Mouse (Mus musculus) natural killer cell, adult 2 months (primary cell): Measurements from ENCODE around the gene Armc2.
A peak's percentile ranks its signal among the peaks of the same experiment; 100 is the strongest.
"Not testable (repeated sequence)": the region's sequence is repeated elsewhere in the genome, so short reads cannot be mapped to it uniquely, and the experiment has no call there.

Experiments
- DNase-seq, 2 experiments: peaks; one replicate each; pipeline ENCODE4 v3.0.0; 2022; ENCODE audit warnings: low spot score in 2 of 2

The Armc2 gene

DNA sequence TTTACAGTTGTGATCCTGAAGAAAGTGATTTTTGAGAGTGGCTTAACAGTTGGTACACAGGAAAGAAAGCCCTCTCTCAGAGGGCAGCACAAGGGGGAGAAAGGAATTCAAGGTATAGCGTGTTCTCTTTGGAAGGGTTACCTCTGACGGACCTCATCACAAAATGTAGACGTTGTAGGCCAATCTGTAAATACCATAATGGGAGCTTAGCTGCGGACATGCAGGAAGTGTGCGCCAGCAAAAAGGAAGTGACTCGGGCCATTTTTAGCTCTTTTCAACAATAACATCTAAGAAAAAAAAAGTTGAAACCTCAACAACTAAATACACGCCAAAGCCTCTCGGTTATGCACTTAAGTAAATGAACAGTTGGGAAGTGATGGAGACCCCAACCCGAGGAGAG lies 45.6 kb downstream of the Armc2 start:
- DNase-seq, result peak in 1 of 2 experiments; percentile 19

DNA sequence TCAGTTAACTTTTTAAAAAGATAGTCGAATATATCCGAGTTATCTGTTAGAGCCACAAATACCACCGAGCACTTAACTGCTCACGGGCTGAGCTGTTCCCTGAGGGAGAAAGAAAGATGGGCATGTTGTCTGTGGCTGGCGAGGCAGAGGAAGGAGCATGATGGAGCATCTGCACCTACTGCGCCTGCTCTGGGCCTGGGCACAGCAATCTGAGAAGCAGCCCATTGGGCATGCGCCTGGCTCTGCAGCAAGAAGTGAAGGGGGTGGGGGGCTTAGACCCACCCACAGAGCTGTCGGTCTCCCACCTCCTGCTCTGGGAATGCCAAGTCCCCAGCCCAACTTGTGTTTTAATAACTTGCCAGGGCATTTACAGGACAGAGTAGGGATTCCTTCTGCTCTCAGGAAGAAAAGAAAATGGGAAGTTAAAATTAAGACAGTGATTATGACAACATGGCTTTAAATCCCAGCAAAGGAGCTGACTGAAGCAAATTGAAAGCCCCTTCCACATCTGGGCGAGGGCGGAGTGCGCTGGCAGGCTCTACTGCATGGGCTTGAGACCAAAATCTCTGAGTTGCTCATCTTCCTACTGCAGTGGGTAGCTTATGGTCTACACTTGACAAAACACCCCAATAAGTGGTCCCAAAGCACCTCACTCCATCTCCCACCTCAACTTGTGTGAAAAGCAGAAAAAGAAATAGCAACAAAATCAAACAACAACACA lies 50.2 kb downstream of the Armc2 start:
- no peak for DNase-seq

GRCm38 (mm10) chr10:41962725-41963124 lies 55.5 kb downstream of the Armc2 start:
- DNase-seq, result peak in 1 of 2 experiments; percentile 69

- peak; percentile 34 to 38 for DNase-seq
Observed at GRCm38 (mm10) chr10:41959808-41960207, 58.4 kb downstream of the Armc2 start.

- no peak for DNase-seq
Observed at GRCm38 (mm10) chr10:41958677-41959274, 59.5 kb downstream of the Armc2 start.

GRCm38 (mm10) chr10:41957421-41958225 lies 60.6 kb downstream of the Armc2 start:
- DNase-seq, result peak; percentile 54 to 70

GRCm38 (mm10) chr10:41953528-41953864 lies 64.7 kb downstream of the Armc2 start:
- DNase-seq, result no peak

DNA sequence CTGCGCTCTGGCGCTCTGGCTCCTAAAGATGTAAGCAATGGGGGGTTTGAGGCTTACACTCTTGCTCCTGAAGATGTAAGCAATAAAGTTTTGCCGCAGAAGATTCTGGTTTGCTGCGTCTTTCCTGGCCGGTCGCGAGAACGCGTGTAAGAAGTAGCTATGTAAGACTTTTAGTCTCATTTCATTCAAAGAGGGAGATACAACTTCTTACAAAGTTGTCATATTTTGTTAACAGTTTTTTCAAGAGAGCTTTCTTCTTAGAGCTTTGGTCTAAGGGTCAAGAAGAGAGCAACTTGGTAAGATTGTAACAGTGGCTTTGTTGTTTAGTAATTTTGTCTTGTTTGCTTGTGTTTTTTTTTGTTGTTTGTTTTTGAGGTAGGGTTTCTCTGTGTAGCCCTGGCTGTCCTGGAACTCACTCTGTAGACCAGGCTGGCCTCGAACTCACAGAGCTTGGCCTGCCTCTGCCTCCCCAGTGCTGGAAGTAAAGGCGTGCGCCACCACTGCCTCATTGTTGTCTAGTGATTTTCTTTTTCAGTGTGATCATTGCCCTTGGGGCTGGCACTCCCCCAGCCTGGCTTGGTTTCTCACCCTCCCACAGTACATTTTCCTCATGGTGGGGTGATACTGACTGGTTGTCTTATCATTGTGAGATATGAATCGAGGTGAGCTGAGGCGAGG lies 65.3 kb downstream of the Armc2 start:
- peak; percentile 12 to 40 for DNase-seq

DNA sequence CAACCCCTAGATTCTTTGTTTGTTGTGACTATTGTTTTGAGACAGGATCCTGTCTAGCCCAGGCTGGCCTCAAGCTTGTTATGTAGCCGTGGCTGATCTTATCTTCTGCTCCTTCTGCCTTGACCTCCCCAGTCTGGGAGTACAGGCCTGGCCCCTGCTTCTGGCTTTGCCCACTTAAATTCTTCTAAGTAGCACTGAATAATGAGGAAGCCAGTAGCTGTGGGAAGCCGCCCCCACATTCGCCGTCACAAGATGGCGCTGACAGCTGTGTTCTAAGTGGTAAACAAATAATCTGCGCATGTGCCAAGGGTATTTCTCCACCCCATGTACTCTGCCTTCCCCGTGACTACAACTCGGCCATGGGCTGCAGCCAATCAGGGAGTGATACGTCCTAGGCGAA lies 65.9 kb downstream of the Armc2 start:
- DNase-seq, result not testable (repeated sequence)

GRCm38 (mm10) chr10:41939090-41939489 lies 79.2 kb downstream of the Armc2 start:
- DNase-seq, result no peak

DNA sequence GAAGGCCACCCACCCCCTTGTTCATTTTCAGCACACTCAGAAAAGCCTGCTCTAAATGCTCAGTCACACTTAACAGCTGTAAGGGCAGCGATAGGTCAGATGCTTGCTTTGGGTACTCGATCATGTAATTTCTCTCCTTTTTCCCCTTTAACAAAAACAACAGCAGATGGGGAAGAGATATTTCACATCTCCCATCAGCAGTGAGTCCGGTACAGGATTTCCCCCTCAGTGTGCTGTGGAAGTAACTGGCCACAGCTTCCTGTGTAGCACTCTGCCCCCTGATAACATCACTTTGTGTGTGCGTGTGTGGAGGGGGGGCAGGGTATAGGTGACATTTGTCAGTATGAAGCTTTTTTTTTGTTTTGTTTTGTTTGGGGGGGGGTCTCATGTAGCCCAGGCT lies 81.1 kb downstream of the Armc2 start:
- DNase-seq, result peak; percentile 72 to 84

- DNase-seq, result no peak
Observed at GRCm38 (mm10) chr10:41936100-41936499, 82.1 kb downstream of the Armc2 start.

DNA sequence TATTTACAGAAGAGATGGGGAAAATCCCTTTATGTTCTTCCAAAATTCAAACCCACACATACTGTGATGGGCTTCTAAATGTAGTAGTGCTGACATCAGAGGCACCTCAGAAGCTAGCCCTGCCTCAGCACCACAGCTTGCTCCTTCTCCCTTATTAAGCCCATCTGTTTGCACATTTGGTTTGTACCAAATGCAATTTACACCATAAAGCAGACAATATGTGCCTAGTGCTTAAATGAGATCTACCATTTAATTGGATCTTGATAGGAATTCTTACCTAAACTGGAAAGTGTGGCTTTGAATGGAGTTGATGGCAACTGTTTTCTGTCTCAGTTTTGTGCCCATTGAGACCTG lies 82.8 kb downstream of the Armc2 start:
- no peak for DNase-seq

GRCm38 (mm10) chr10:41934633-41935475 lies 83.4 kb downstream of the Armc2 start:
- no peak for DNase-seq

DNA sequence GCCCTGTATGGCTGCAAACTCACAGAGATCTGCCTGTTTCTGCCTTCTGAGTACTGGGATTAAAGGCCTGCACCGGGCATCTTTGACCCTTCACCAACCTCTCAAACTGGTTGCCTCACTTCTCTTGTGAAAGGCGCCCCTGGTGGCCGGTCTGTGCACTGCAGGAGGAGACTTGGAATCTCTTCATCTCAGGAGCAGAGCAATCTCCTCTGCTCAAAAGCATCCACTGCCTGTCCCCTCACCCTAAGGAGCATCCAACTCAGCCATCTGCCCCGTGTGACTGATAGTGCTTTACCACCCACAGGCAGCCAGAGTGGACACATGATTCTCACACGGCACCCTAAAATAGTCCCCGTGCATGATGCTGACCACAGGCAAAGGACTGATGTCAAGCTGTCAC lies 84.7 kb downstream of the Armc2 start:
- DNase-seq, result peak; percentile 58 to 65

- DNase-seq, result no peak
Observed at GRCm38 (mm10) chr10:41932943-41933342, 85.3 kb downstream of the Armc2 start.

- no peak for DNase-seq
Observed at GRCm38 (mm10) chr10:41931962-41932361, 86.3 kb downstream of the Armc2 start.

DNA sequence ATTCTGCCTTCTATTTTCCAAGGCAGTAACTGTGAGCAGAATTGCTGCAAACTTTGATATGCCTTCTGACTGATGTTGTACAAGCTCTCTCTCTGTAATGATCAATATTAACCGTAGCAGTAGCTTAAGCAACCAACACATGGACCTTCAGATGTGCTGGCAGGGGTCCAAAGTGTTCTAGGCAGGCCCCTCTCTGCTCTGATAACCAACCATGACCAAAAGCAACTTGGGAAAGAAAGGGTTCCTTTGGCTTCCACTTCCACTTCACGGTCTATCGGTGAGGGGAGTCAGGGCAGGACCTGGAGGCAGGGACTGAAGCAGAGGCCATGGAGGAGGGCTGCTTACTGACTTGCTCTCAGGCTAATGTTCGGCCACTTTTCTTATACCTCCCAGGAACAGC lies 87.3 kb downstream of the Armc2 start:
- DNase-seq, result no peak

DNA sequence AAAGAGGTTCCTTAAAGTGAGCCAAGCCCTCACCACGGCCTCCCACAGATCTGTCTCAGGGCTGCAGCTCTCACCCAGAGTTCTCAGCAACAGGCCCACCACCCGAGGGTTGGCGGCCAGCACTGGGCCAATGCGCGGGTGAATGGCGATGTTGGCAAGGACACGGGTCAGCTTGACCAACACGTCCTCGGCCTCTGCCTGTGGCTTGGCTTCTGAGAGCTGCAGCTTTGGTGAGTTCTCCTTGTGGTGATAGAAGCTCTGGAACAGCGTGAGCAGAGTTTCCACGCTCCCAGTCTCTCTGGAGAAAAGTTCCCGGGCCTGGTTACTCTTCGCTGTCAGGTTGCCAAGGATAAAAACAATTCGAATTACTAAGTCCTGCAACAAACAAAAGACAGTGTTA lies 91.5 kb downstream of the Armc2 start:
- no peak for DNase-seq

DNA sequence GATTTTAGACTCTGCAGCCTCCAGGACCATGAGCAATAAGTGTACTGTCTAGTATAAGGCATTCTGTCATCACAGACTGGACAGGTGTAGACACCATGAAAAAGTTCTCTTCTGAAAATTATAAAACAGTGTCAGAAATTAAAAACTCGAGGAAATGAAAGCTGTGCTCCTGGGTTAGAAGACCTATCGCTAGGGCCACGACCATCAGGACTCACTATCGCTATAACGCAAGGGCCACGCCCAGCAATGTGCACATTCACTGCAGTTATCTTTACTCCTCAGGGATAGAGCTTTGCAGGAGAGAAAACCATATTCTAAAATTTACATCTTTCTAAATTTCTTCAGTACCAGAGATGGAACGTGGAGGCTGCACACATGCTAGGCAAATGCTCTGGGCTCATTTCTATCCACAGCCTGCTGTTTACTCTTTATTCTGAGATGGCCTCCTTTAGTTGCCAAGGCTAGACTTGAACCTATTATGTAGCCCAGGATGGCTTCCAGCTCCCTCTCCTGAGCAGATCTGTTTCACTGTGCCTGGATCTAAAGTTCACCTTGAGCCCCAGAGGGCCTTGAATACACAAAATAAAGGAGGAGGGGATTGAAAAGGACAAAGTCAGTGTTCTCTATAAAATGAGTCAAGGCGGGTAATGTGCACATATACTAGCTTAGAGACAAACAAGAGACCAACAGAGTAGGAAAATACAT lies 105.8 kb downstream of the Armc2 start:
- no peak for DNase-seq

DNA sequence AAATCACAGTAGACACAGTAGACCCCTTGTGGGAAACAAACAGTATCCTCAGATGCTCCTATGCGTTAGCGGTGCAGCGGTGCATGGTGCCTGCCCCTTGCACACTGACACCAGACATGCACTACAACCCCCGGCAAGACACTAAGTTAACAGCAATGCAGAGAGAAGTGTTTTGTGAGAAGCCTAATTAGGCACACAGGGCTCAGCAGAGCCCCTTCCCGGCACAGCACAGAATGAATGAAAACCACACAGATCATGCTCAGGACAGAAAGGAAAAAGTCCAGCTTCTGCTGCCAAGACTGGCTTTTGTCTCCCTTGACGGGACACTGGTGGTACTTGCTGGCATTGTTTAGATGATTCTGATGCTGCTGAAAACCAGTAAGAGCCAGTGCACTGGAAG lies 109.3 kb downstream of the Armc2 start:
- no peak for DNase-seq
